Mouse (Mus musculus) forebrain, embryonic 16.5 days (tissue): Measurements from ENCODE around the gene Btbd35f5. TPM values are rescaled to one million over a fixed set of nuclear protein-coding genes. Genes with fewer than 3 reads are reported as not detected.
"Not testable (repeated sequence)": the region's sequence is repeated elsewhere in the genome, so short reads cannot be mapped to it uniquely, and the experiment has no call there.

Experiments used
- ATAC-seq: fragments of 200-750 bp; cut with Nextera tagmentation; 2 replicates; pipeline ENCODE4 v1.8.0; 2017; ENCODE audit warnings: mild to moderate bottlenecking, moderate library complexity
- H3K27ac ChIP-seq: fragments of 300-500 bp; sonication (generic); 2 replicates; pipeline ENCODE4 v1.5.1; 2014; ENCODE audit warnings: low read length, control low read depth
- H3K27me3 ChIP-seq: fragments of 300-500 bp; sonication (generic); replicated peaks from 2 replicates; pipeline ENCODE4 v1.6.1; 2014; ENCODE audit warnings: low read length; ENCODE audit not compliant: control insufficient read depth, insufficient read depth
- H3K36me3 ChIP-seq: fragments of 300-500 bp; sonication (generic); 2 replicates; pipeline ENCODE4 v1.6.1; 2014; ENCODE audit not compliant: control insufficient read depth, insufficient read depth
- H3K4me1 ChIP-seq: fragments of 300-500 bp; sonication (generic); replicated peaks from 2 replicates; pipeline ENCODE4 v1.6.1; 2014; ENCODE audit warnings: low read length; ENCODE audit not compliant: control insufficient read depth, insufficient read depth
- H3K4me2 ChIP-seq: fragments of 300-500 bp; sonication (generic); 2 replicates; pipeline ENCODE4 v1.6.1; 2014; ENCODE audit warnings: mild to moderate bottlenecking, low read length, control low read depth
- H3K4me3 ChIP-seq: fragments of 300-500 bp; sonication (generic); replicated peaks from 2 replicates; pipeline ENCODE4 v1.5.1; 2014; ENCODE audit warnings: mild to moderate bottlenecking, low read length, control low read depth
- H3K9ac ChIP-seq: fragments of 300-500 bp; sonication (generic); replicated peaks from 2 replicates; pipeline ENCODE4 v1.6.1; 2014; ENCODE audit warnings: low read depth, low read length, control low read depth
- H3K9me3 ChIP-seq: fragments of 300-500 bp; sonication (generic); 2 replicates; pipeline ENCODE4 v1.6.1; 2016; ENCODE audit warnings: low read length; ENCODE audit not compliant: control insufficient read depth
- WGBS: fragments of 180-500 bp; shearing (Covaris S2); extraction: QIAGEN DNeasy Blood & Tissue Kit; methylation state at CpG from one replicate; pipeline ENCODE4 v1.1.7; 2014; 5-methylcytosine and 5-hydroxymethylcytosine counted together
- polyA plus RNA-seq: library from polyadenylated mRNA; unstranded; fragments of >200 nt; fragmentation: Nextera tagmentation; extraction: Ambion mirVana; gene quantifications from 2 replicates; pipeline ENCODE4 v1.2.1, GENCODE M21; 2015

Btbd35f5 gene
- polyA plus RNA-seq, result not detected in 2 replicates

DNA sequence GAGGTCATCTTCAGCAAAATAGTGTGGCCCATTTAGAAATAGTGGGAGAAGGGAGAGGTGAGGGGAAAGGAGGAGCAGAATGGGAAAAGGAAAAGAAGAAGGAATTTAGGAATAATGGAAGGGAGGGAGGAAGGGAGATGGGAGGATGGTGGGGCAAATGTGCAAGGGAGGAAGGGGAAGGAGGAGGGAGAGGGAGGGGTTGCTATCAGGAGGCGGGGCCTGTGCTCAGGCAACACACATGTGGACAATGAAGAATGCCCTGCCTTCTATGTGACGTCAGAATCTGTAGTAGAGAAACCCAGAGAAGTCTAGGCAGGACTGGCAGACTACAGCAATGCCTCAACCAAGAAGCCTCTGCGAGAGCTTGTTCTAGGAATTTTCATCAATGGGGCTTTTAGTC is at the start of gene Btbd35f5:
Btbd35f5 (plus strand) TSS at position 301 of the 400 bp plus-strand sequence.
- not testable (repeated sequence) for H3K9me3 ChIP-seq, ATAC-seq, H3K27me3 ChIP-seq, H3K9ac ChIP-seq, H3K4me2 ChIP-seq, H3K27ac ChIP-seq, H3K36me3 ChIP-seq, H3K4me1 ChIP-seq, H3K4me3 ChIP-seq
- no CpG with 5 or more reads among the region's 3 CpGs for WGBS

DNA sequence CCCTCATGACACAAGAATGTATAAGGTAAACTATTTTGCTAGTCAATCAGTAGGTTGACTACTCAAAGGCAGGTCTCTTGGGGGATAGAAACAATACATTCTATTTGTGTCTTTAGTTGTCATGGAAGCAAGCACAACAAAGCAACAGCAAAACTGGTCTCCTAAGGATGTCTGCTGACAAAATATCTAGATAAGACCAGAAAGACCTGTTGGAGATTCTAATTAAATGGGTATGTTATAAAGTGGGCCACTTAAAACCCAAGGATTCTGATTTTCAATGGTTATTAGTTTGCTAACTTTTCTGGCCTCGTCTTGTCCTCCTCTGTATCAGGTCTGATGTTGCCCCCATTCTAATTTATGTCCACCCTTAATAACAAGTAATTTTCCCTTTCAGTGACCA is 32.2 kb upstream of the Btbd35f5 start, which contains the start of gene Gm21789:
Gm21789 (plus strand) TSS at position 301 of the 400 bp plus-strand sequence.
- not testable (repeated sequence) for H3K27ac ChIP-seq, H3K27me3 ChIP-seq, H3K36me3 ChIP-seq, H3K4me2 ChIP-seq, H3K9ac ChIP-seq, ATAC-seq, H3K4me3 ChIP-seq, H3K4me1 ChIP-seq, H3K9me3 ChIP-seq
- WGBS, result no CpG with 5 or more reads among the region's 1 CpGs

Other genes starting within 250 kb of the Btbd35f5 start
- gene Btbd35f21, start 247.8 kb upstream of the Btbd35f5 start, polyA plus RNA-seq, result not detected in 2 replicates
- gene Btbd35f30, start 79.3 kb upstream of the Btbd35f5 start, polyA plus RNA-seq, result not detected in 2 replicates
- not detected in 2 replicates for gene Gm21789, start 32.1 kb upstream of the Btbd35f5 start, polyA plus RNA-seq